Mouse (Mus musculus): ENCODE results near the gene Ankrd2.

DNA sequence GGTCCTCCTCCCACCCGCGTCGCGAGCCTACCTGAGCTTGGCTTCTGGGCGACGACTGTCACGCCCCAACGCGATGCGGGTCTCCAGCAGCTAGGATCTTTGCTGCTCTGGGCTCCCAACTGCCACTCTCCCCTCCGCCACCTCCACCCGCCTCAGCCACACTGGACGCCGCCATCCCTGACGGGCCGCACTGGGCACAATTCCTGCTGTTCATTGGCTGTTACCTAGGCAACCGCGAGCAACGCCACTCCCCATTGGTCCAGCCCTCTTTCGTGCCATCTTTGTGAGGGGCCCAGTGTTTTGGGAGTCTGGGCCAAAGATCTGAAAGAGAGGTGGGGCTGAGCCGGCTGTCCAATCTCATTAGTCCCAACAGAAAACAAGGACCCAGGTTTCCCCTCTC, 50.4 kb downstream of the Ankrd2 start, which contains the start of gene Morn4:
- TF ChIP-seq POLR2A (IDR thresholded peaks at IDR 0.05; ENCODE audit: insufficient read depth, low read depth, low read length) = no peak
- TF ChIP-seq CTCF (IDR thresholded peaks at IDR 0.05) = no peak

All from heart, adult 2 months (tissue).